Mouse (Mus musculus): ENCODE results near the gene Enpp4.

GRCm38 (mm10) chr17:44136018-44136417, 30.4 kb upstream of the Enpp4 start:
- TF ChIP-seq CTCF (IDR thresholded peaks at IDR 0.05; ENCODE audit: extremely low read depth, insufficient read depth, insufficient read length, insufficient replicate concordance) = no peak
- no peak for TF ChIP-seq POLR2A (IDR thresholded peaks at IDR 0.05; ENCODE audit: low read depth, low read length)

Measured in spleen, adult 2 months (tissue).